Mouse (Mus musculus) cerebellum, postnatal 4 days (tissue): ENCODE measurements around the gene Tbca.

Experiments used
- DNase-seq, 2 experiments: peaks; one replicate each; pipeline ENCODE4 v3.0.0; 2022; ENCODE audit warnings: low spot score in 2 of 2, mixed read lengths in 1 of 2

Tbca gene

GRCm38 (mm10) chr13:94788771-94789649 lies at the start of gene Tbca:
Gene Tbca, plus strand, starts transcription at chr13:94788910.
- DNase-seq = peak; percentile 64 to 89

DNA sequence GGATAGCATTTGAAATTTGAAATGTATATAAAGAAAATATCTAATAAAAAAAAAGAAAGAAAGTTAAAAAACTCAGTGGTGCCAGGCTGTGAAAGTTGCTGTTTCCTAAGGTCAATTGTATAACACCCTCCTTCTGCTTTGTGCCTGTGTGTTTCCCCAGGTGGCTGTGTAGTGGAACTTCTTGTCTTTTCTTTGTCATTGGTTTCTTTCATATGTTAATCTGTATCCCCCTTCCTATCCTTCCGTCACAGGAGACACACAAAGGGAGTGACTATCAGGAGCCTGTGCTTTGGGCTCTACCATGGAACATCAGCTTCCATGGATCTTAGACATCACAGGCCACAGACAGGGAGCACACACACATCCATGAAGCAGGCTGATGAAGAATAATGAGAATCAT lies 43.5 kb upstream of the Tbca start:
- no peak for DNase-seq

DNA sequence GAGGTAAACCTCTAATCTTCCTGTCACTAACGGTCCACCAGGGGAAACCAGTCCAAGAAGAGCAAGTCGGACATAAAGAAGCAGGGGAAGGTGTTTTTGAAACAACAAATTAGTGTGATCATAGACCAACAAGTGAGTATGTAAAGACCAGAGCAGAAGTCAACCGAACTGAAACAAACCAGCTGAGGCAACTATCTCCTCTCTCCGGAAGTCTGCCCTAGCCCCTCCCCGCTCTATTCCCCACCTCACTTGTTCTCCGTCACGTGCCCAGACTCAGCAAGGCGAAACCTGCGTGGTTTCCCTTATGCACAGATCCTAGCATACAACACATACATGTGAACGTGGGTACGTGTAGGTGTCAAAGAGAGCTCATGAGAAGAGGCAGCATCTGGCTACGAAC lies 22.9 kb upstream of the Tbca start:
- no peak for DNase-seq

- DNase-seq = no peak
Observed at GRCm38 (mm10) chr13:94768460-94769154, 20.1 kb upstream of the Tbca start.

GRCm38 (mm10) chr13:94769155-94769470 lies 19.6 kb upstream of the Tbca start:
- DNase-seq = no peak

- DNase-seq = no peak
Observed at GRCm38 (mm10) chr13:94786866-94787265, 1.8 kb upstream of the Tbca start.

DNA sequence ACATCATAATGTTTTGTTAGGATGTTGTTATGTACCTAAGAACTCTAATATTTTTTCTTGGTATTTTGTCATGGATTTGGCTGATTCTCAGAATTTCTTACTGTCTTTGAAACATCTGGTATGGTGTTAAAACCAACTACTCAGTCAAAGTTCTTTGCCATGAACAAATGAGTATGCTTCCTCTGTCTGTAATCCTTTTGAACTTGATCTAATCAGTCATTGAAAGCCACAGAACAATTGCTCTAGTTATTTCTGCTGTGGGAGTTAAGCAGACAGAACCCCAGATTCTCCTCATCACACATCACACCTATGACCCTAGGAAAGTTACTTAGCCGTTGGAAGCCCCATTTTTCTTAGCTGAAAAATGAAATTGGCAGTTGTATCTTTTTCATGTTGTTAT lies 6.0 kb downstream of the Tbca start:
- DNase-seq = no peak

DNA sequence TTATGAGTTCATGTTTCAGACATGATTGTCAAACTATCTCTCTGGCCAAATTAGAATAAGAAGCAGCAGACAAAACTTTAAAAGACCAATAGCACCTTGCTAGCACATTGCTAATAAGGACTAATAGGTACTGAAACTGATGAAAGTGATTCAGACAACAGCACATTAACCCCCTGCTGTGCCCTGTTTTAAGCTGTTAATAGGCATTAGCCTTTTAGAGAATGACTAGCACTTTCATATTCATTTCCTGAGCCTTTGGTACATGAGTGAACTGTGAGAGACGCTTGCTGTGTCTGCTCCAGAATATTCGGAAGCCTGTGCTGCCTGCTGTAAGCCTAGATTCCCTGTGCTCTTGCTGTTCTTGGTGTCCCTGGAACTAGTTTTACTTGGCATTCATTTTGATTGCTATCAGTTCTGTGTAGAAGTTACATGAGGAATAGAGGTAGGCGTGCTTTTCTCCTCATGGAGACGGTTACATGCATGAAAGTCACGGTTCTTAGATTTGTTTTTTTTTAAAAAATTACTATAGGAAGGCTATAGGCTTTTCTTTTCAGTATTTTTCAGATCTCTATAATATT lies 14.9 kb downstream of the Tbca start:
- DNase-seq = no peak

GRCm38 (mm10) chr13:94806315-94807179 lies 17.8 kb downstream of the Tbca start:
- DNase-seq = no peak

- DNase-seq = no peak
Observed at GRCm38 (mm10) chr13:94808596-94808995, 19.9 kb downstream of the Tbca start.

DNA sequence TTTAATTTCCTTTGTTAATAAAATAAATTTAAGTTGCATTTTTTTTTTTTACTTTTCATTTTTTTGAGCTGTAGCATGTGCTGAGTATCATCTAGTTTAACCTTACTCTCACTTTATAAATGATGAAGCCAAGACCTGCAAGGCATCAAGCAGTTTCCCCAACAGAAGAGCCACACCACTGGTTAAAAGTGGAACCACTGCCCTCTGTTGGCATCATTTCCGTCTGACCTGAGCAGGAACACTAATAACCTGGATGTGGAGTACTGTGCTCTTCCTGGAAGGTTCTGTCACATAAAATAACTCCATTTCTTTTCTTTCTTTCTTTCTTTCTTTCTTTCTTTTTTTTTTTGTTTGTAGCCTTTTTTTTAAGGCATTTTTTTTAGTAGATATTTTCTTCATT lies 21.0 kb downstream of the Tbca start:
- DNase-seq = no peak

DNA sequence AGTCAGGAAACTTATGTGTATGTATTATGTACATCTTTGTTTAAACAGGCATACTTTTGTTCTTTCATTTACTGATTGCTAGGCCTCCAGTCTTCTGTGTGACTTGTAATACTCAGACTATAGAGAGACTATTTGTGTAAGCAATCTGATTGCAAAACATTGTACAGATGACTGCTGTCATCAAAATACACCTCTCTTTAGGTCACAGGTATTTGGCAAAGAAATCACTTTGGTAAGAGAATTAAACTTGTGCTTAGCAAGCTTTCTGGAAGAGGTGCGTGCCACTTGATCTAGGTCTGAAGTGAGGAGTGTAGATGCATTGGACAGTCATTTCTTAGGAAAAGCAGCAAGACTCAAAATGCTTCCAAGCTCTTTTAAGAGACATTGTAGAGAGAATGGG lies 22.7 kb downstream of the Tbca start:
- no peak for DNase-seq

- no peak for DNase-seq
Observed at GRCm38 (mm10) chr13:94813770-94814169, 25.1 kb downstream of the Tbca start.

DNA sequence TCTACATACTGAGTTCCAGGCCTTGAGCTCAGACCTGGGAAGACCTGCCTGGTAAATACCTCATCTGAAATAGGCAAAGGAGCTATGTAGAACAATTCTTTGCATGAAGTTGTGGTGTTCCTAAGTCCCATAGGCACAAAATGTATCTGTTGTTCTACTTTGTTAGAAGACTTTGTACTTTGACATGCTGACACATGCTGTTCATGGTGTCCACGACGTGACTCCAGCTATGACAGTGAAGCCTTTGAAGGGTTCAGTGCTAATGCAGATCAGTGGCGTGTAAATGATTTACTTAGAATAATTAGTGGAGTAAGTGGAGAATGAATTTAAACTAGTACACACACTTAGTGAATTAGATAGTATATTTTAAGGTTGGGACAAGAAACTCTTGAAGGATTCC lies 31.8 kb downstream of the Tbca start:
- no peak for DNase-seq

DNA sequence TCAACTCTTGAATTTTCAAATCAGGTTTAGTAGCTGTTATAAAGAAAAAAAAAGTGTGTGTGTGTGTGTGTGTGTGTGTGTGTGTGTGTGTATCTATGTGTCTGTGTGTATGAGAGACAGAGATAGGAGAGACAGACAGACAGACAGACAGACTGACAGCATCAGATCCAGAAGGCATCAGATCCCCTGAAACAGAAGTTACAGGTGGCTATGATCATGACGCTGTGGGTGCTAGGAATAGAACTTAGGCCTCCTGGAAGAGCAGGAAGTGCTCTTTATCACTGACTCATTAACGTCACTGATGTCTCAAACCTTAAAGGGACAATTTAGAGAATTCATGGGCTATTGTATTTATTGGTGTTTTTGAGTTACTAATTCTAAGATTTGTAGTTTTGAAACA lies 32.2 kb downstream of the Tbca start:
- no peak for DNase-seq

DNA sequence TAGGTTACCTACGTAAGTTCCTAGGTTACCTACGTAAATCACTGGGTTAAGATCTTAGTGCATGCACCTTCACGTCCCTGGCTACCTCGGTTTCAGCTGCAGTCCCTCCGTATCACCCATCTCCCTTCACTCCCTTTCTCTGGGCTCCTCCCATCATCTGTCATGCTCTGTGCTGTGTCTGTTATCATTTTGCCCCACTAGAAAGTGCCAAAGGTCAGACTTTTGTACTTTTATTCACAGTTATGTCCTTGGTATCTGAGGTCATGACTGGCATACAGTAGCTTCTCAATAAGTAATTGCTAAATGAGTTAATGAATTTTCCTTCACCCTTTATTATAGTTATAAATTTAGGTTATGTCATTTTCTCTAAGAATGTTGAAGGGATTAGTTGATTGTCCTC lies 37.7 kb downstream of the Tbca start:
- DNase-seq = no peak

DNA sequence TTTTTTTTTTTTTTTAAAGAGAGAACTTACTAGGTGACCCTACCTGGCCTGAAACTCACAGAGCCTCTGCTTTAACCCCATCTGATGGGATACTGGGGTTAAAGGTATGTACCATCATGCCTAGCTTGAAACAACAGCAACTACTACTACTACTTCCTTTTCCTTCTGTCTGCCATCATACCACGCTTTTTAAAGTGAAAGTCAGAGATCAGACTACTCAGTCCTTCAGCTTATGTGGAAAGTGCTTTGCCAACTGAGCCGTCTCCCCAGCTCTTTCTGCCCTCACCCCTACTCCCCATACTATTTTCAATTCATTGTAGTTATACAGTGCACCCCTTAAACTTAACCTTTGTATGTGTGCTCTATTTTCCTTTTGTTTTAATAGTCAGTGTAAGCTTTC lies 38.3 kb downstream of the Tbca start:
- DNase-seq = no peak

DNA sequence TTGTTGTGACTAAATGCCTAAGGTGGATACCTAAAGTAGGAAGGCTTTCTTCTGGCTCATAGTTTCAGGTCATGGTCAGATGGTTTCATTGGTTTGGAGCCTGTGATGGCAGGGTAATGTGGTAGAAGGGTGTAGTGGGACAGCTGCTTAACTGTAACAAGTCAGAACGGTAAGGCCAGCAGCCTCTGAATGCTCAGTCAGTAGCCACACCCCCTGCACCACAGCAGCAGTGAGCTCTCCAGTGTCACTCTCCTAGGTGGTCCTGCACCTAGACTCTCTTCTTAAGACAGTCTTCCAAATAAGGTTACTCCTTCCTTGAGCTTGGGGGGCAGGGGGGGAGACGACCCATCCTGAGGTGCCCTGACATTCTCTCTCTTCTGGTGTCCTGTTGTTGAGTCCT lies 39.1 kb downstream of the Tbca start:
- DNase-seq = no peak

- DNase-seq = no peak
Observed at GRCm38 (mm10) chr13:94838047-94838720, 49.5 kb downstream of the Tbca start.

- DNase-seq = no peak
Observed at GRCm38 (mm10) chr13:94838756-94839337, 50.1 kb downstream of the Tbca start.

GRCm38 (mm10) chr13:94843236-94843635 lies 54.5 kb downstream of the Tbca start:
- DNase-seq = no peak
